Mouse (Mus musculus) kidney, adult 2 months (tissue): Measurements from ENCODE around the gene Uspl1.

Experiments used
- CTCF ChIP-seq: fragments of 200-500 bp; conservative IDR thresholded peaks from 2 replicates; pipeline ENCODE4 v1.5.1; 2011; ENCODE audit warnings: low read depth, mild to moderate bottlenecking, control low read depth, low read length, moderate library complexity, mixed read lengths; ENCODE audit not compliant: insufficient read depth, insufficient read length
- POLR2A ChIP-seq: fragments of 200-500 bp; IDR thresholded peaks from one replicate; pipeline ENCODE4 v1.6.1; 2011; ENCODE audit warnings: low read depth, low read length, control low read depth

DNA sequence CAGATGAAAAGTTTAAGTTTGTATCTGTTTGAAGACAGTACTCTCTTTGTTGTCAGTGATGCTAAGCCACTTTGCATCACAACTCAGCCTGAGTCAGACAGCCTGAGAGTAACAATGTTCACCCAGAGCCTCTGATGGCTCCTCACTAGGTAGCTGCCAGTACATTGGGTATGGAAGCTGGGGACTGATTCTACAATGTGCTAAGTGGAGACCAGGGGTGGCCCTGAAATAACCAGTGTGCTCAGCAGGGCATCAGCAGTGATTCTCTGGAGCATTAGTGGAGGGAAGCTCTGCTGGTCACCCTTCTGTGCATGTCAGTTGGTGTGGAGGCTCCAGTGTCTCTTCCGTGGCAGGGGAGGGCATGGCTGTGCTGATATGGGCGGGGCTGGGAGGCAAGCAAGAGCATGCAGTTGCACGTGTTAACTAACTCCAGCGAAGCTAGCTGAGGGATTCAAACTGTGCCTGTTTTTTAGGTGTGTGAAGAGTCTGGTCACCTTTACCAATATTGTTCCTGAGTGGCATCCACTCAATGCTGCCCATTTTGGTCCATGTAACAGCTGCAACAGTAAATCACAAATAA lies 19.7 kb downstream of the Uspl1 start:
- TF ChIP-seq CTCF (no peak), POLR2A (no peak)
